Mouse (Mus musculus): Measurements from ENCODE around the gene Icam4. TPM values are rescaled to one million over a fixed set of nuclear protein-coding genes. Genes with fewer than 3 reads are reported as not detected.
A peak's percentile ranks its signal among the peaks of the same experiment; 100 is the strongest.

Icam4 gene
- polyA plus RNA-seq, 1 experiment from 2014 or later, result 0.65 TPM

DNA sequence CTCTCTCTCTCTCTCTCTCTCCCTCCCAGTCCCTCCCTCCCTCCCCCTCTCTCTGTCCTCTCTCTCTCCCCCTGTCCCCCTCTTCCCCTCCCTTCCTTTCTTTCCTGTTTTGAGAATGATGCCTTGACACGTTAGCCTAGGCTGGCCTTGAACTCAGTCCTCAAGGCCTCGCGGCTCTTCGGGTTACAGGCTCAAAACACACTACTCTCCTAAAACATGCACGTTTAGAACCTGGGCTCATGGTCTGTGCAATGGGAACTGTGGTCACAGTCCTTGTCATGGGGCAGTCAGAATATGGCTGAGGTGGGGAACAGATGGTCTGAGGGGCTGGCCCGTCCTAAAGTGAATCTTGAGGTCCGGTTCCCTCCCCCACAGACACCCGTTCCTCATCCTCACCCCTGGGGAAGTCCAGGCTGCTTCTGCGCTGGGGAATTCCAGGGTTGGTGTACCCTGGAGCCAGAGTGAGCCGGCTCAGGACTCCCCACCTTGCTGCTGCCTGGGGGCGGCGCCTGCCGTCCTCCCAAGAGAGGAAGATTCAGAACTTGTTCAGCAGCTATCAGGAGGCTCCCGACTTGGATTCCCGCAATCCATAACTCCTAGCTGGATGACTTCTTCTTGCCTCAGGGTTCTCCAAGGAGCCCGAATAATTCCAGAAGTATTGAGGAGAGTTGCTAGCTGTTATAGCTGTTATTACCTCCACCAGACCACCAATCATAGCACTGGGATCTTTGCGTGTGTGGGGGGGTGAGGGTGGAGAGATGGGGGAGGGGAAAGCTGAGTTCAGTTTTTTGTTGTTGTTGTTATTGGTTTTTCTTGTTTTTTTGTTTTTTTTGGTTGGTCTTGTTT is 12.6 kb upstream of the Icam4 start:
- H3K4me2 ChIP-seq (ENCODE audit: low read depth, low read length), result peak overlapping the region; percentile 68
- ATAC-seq (ENCODE audit: low read depth) (0 out of 2 replicates have a peak, but pooled peaks have one; percentile 21), DNase-seq (ENCODE audit: low spot score) (peak; percentile 39)
- 4% methylated on average over 17 of the region's 17 CpGs for WGBS
- no peaks in the 10 kb centered on the region for H3K4me1 ChIP-seq (ENCODE audit: control insufficient read depth, insufficient read depth, low read length)
- H3K4me3 ChIP-seq (ENCODE audit: low read depth, low read length), result peak overlapping the region; percentile 43
- peaks cover 33% of the 10 kb centered on the region for H3K27me3 ChIP-seq (replicated peaks; ENCODE audit: control insufficient read depth, insufficient read depth, low read length)
- H3K27ac ChIP-seq (replicated peaks; ENCODE audit: low read depth, low read length), result no peak overlapping the region
- H3K9me3 ChIP-seq (ENCODE audit: control insufficient read depth, low read length), result no peaks in the 10 kb centered on the region
- H3K36me3 ChIP-seq (ENCODE audit: control insufficient read depth, insufficient read depth, low read length), result no peaks in the 10 kb centered on the region
- peak overlapping the region; percentile 54 for H3K9ac ChIP-seq (ENCODE audit: low read depth, low read length)

DNA sequence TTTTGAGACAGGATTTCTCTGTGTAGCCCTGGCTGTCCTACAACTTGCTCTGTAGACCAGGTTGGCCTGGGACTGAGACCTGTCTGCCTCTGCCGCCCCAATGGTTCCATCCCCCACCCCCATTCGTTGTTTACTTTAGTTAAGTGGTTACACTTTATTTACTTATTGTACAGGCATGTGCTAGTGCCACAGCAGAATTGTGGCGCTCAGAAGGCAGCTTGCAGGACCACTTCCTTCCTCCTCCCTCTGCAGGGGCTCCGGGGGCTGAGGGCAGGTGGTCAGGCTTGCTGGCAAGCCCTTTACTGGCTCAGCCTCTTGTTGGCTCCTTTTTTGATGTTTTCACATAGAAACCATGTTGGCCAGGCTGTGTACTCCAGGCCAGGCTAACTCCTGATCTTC is 12.0 kb upstream of the Icam4 start:
- Histone ChIP-seq H3K4me2 (ENCODE audit: low read depth, low read length) (peak overlapping the region; percentile 68), H3K4me1 (ENCODE audit: control insufficient read depth, insufficient read depth, low read length) (no peaks in the 10 kb centered on the region), H3K4me3 (ENCODE audit: low read depth, low read length) (peak overlapping the region; percentile 43; the same call in 1 of the 2 replicates), H3K27me3 (replicated peaks; ENCODE audit: control insufficient read depth, insufficient read depth, low read length) (peaks cover 33% of the 10 kb centered on the region), H3K9ac (ENCODE audit: low read depth, low read length) (no peak overlapping the region), H3K9me3 (ENCODE audit: control insufficient read depth, low read length) (no peaks in the 10 kb centered on the region), H3K36me3 (ENCODE audit: control insufficient read depth, insufficient read depth, low read length) (no peaks in the 10 kb centered on the region), H3K27ac (replicated peaks; ENCODE audit: low read depth, low read length) (no peak overlapping the region)
- ATAC-seq (ENCODE audit: low read depth), result no peak
- WGBS, result 29% methylated on average over 4 of the region's 4 CpGs
- DNase-seq (ENCODE audit: low spot score), result no peak

GRCm38 (mm10) chr9:21018600-21018999 is 10.6 kb upstream of the Icam4 start:
- peaks cover 33% of the 10 kb centered on the region for H3K27me3 ChIP-seq (replicated peaks; ENCODE audit: control insufficient read depth, insufficient read depth, low read length)
- no peaks in the 10 kb centered on the region for H3K36me3 ChIP-seq (ENCODE audit: control insufficient read depth, insufficient read depth, low read length)
- no peak overlapping the region for H3K4me2 ChIP-seq (ENCODE audit: low read depth, low read length)
- no peak overlapping the region for H3K27ac ChIP-seq (replicated peaks; ENCODE audit: low read depth, low read length)
- ATAC-seq (ENCODE audit: low read depth), result no peak
- H3K9ac ChIP-seq (ENCODE audit: low read depth, low read length), result no peak overlapping the region
- WGBS, result 68% methylated on average over 2 of the region's 2 CpGs
- no peaks in the 10 kb centered on the region for H3K9me3 ChIP-seq (ENCODE audit: control insufficient read depth, low read length)
- H3K4me3 ChIP-seq (ENCODE audit: low read depth, low read length), result no peak overlapping the region
- DNase-seq (ENCODE audit: low spot score), result no peak
- no peaks in the 10 kb centered on the region for H3K4me1 ChIP-seq (ENCODE audit: control insufficient read depth, insufficient read depth, low read length)

- WGBS, result 82% methylated on average over 3 of the region's 3 CpGs
- no peak overlapping the region for H3K4me2 ChIP-seq (ENCODE audit: low read depth, low read length)
- ATAC-seq (ENCODE audit: low read depth) (no peak), DNase-seq (ENCODE audit: low spot score) (no peak)
- no peak overlapping the region for H3K9ac ChIP-seq (ENCODE audit: low read depth, low read length)
- peaks cover 13% of the 10 kb centered on the region for H3K27me3 ChIP-seq (replicated peaks; ENCODE audit: control insufficient read depth, insufficient read depth, low read length)
- no peaks in the 10 kb centered on the region for H3K4me1 ChIP-seq (ENCODE audit: control insufficient read depth, insufficient read depth, low read length)
- no peak overlapping the region for H3K27ac ChIP-seq (replicated peaks; ENCODE audit: low read depth, low read length)
- no peak overlapping the region for H3K4me3 ChIP-seq (ENCODE audit: low read depth, low read length)
- H3K36me3 ChIP-seq (ENCODE audit: control insufficient read depth, insufficient read depth, low read length), result no peaks in the 10 kb centered on the region
- no peaks in the 10 kb centered on the region for H3K9me3 ChIP-seq (ENCODE audit: control insufficient read depth, low read length)
Measured at GRCm38 (mm10) chr9:21021363-21021762, 7.8 kb upstream of the Icam4 start.

- no peak overlapping the region for H3K27ac ChIP-seq (replicated peaks; ENCODE audit: low read depth, low read length)
- ATAC-seq (ENCODE audit: low read depth), result peak; percentile 60; the same call in 1 of the 2 replicates
- H3K9me3 ChIP-seq (ENCODE audit: control insufficient read depth, low read length), result no peaks in the 10 kb centered on the region
- no peak overlapping the region for H3K4me2 ChIP-seq (ENCODE audit: low read depth, low read length)
- WGBS, result 48% methylated on average over 6 of the region's 6 CpGs
- H3K4me1 ChIP-seq (ENCODE audit: control insufficient read depth, insufficient read depth, low read length), result no peaks in the 10 kb centered on the region
- H3K27me3 ChIP-seq (replicated peaks; ENCODE audit: control insufficient read depth, insufficient read depth, low read length), result peaks cover 4% of the 10 kb centered on the region
- DNase-seq (ENCODE audit: low spot score), result peak; percentile 55
- no peak overlapping the region for H3K9ac ChIP-seq (ENCODE audit: low read depth, low read length)
- H3K4me3 ChIP-seq (ENCODE audit: low read depth, low read length), result no peak overlapping the region
- H3K36me3 ChIP-seq (ENCODE audit: control insufficient read depth, insufficient read depth, low read length), result no peaks in the 10 kb centered on the region
Measured at GRCm38 (mm10) chr9:21022288-21022687, 6.9 kb upstream of the Icam4 start.

GRCm38 (mm10) chr9:21022726-21023125 is 6.4 kb upstream of the Icam4 start:
- DNase-seq (ENCODE audit: low spot score), result no peak
- no peak overlapping the region for H3K4me3 ChIP-seq (ENCODE audit: low read depth, low read length)
- no peak overlapping the region for H3K9ac ChIP-seq (ENCODE audit: low read depth, low read length)
- H3K4me2 ChIP-seq (ENCODE audit: low read depth, low read length), result no peak overlapping the region
- ATAC-seq (ENCODE audit: low read depth), result no peak
- peaks cover 2% of the 10 kb centered on the region; the same call in 1 of the 2 replicates for H3K27me3 ChIP-seq (replicated peaks; ENCODE audit: control insufficient read depth, insufficient read depth, low read length)
- H3K4me1 ChIP-seq (ENCODE audit: control insufficient read depth, insufficient read depth, low read length), result no peaks in the 10 kb centered on the region
- no peaks in the 10 kb centered on the region for H3K36me3 ChIP-seq (ENCODE audit: control insufficient read depth, insufficient read depth, low read length)
- WGBS, result 77% methylated on average over 1 of the region's 1 CpGs
- H3K9me3 ChIP-seq (ENCODE audit: control insufficient read depth, low read length), result no peaks in the 10 kb centered on the region
- H3K27ac ChIP-seq (replicated peaks; ENCODE audit: low read depth, low read length), result no peak overlapping the region

DNA sequence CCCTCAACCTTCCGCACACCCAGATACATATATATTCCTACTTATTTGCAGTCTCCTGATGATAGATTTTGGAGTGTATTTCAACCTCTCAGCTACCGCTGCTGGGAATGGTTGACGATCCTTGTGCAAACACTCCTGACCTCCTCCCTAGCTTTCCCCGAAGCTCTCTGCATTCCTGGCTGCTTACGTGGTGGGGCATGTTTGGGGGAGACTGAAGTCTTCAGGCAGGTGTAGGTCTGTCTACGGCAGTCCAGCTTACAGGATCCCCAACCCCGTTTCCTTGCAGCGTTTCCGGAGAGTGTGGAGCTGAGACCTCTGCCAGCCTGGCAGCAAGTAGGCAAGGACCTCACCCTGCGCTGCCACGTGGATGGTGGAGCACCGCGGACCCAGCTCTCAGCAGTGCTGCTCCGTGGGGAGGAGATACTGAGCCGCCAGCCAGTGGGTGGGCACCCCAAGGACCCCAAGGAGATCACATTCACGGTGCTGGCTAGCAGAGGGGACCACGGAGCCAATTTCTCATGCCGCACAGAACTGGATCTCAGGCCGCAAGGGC is 3.8 kb upstream of the Icam4 start:
- H3K36me3 ChIP-seq (ENCODE audit: control insufficient read depth, insufficient read depth, low read length), result no peaks in the 10 kb centered on the region
- H3K27me3 ChIP-seq (replicated peaks; ENCODE audit: control insufficient read depth, insufficient read depth, low read length), result peaks cover 25% of the 10 kb centered on the region
- no peak for DNase-seq (ENCODE audit: low spot score)
- no peak overlapping the region for H3K4me3 ChIP-seq (ENCODE audit: low read depth, low read length)
- 65% methylated on average over 19 of the region's 19 CpGs for WGBS
- peaks cover 12% of the 10 kb centered on the region; the same call in 1 of the 2 replicates for H3K4me1 ChIP-seq (ENCODE audit: control insufficient read depth, insufficient read depth, low read length)
- H3K4me2 ChIP-seq (ENCODE audit: low read depth, low read length), result no peak overlapping the region
- no peaks in the 10 kb centered on the region for H3K9me3 ChIP-seq (ENCODE audit: control insufficient read depth, low read length)
- ATAC-seq (ENCODE audit: low read depth), result no peak
- H3K9ac ChIP-seq (ENCODE audit: low read depth, low read length), result 0 out of 2 replicates have a peak overlapping the region, but pooled peaks have one; percentile 40
- H3K27ac ChIP-seq (replicated peaks; ENCODE audit: low read depth, low read length), result no peak overlapping the region

DNA sequence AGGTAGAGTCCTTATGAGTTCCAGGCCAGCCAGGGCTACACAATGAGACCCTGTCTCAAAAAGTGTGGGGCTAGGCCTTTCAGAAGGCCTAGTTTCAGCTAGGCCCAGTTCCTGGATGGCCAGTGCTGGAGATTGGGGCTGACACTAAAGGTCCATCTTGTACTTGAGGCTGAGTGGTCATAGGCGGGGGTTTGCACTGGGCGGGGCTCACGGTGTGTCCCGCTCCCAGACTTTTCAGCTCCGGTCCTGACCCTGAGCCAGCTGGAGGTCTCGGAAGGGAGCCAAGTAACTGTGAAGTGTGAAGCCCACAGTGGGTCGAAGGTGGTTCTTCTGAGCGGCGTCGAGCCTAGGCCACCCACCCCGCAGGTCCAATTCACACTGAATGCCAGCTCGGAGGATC is 2.3 kb upstream of the Icam4 start:
- Histone ChIP-seq H3K9me3 (ENCODE audit: control insufficient read depth, low read length) (no peaks in the 10 kb centered on the region), H3K9ac (ENCODE audit: low read depth, low read length) (no peak overlapping the region), H3K4me2 (ENCODE audit: low read depth, low read length) (no peak overlapping the region), H3K27me3 (replicated peaks; ENCODE audit: control insufficient read depth, insufficient read depth, low read length) (peaks cover 29% of the 10 kb centered on the region), H3K4me3 (ENCODE audit: low read depth, low read length) (no peak overlapping the region), H3K36me3 (ENCODE audit: control insufficient read depth, insufficient read depth, low read length) (no peaks in the 10 kb centered on the region), H3K27ac (replicated peaks; ENCODE audit: low read depth, low read length) (no peak overlapping the region), H3K4me1 (ENCODE audit: control insufficient read depth, insufficient read depth, low read length) (peaks cover 18% of the 10 kb centered on the region)
- DNase-seq (ENCODE audit: low spot score), result no peak
- no peak for ATAC-seq (ENCODE audit: low read depth)
- 82% methylated on average over 12 of the region's 12 CpGs for WGBS

All from embryonic facial prominence, embryonic 14.5 days (tissue).